Mouse (Mus musculus): ENCODE measurements around the gene Olfr1441.

GRCm38 (mm10) chr19:12413737-12414136 is 3.5 kb upstream of the Olfr1441 start:
- TF ChIP-seq MAX (IDR thresholded peaks at IDR 0.05) (no peak), CTCF (IDR thresholded peaks at IDR 0.05; ENCODE audit: control insufficient read depth, insufficient read depth, insufficient read length) (no peak)
